Mouse (Mus musculus): Measurements from ENCODE around the gene Kdm4a.

Kdm4a gene

DNA sequence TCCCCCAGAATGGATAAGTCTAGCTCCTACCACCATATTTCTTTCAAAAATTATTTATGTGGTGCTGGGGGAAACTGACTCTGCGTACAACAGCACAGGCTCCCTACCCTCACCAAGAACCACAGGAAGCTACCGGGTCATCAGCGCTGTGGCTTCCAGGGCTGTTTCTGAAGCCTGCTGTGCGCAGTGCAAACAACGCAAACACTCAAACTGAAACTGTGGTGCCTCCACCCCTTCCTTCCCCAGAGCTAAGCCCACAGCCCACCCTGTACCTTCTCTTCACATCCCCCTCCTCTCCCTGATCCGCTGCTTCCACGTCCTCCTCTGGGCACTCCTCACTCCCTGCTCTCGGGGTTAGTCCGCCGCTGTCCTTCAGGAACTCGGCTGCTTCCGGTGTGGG, 17.7 kb downstream of the Kdm4a start:
- in situ Hi-C loops (cut with MboI; ENCODE audit: unreplicated experiment in 2 of 2) = loop anchor here in 1 of 2 experiments (10.0 to 25.0 kb wide), 2 partner anchors 67 to 950 kb away; partner anchors contain the start of gene Slc2a1

DNA sequence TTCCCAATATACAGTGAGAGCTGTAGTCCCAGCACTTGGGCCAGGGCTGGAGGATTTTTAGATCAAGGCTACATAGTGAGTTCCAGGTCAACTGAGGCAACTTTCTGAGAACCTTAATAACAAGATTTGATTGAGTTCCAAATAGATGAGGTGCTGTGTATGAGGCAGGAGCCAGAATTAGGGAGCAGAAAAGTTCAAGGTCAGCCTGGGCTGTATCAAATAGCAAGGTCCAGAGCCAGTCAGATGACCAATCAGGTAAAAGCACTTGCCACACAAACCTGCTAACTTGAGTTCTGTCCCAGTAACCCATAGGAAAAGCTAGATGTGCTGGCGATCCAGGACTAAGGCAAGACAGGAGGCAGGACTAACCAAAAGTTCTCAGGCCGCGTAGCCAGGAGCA, 22.2 kb downstream of the Kdm4a start:
- in situ Hi-C loops (cut with MboI; ENCODE audit: unreplicated experiment in 2 of 2) = loop anchor here in 1 of 2 experiments (25.0 kb wide), 1 partner anchor 955 kb away; the partner anchor contains the start of gene Slc2a1

DNA sequence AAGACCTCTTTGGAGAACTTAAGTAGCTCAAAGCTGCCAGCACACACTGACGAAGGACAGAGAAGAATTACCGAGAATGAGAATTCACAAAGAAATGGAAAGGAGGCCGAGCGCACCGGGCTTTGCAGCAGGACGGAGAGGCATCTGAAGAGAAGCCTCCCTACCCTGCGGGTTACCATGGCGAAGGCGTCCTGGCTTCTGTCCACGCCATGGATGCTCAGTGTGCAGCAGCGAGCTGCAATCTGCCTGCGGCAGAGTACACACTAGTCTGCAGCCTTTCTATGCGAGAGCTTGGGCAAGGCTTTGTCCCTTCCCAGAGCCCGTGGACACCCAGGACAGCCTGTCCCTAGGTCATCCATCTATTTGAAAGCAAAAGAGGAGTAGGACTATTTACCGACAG, 23.3 kb downstream of the Kdm4a start:
- in situ Hi-C loops (cut with MboI; ENCODE audit: unreplicated experiment in 2 of 2) = loop anchor here in 1 of 2 experiments (25.0 kb wide), 1 partner anchor 956 kb away; the partner anchor contains the start of gene Slc2a1

DNA sequence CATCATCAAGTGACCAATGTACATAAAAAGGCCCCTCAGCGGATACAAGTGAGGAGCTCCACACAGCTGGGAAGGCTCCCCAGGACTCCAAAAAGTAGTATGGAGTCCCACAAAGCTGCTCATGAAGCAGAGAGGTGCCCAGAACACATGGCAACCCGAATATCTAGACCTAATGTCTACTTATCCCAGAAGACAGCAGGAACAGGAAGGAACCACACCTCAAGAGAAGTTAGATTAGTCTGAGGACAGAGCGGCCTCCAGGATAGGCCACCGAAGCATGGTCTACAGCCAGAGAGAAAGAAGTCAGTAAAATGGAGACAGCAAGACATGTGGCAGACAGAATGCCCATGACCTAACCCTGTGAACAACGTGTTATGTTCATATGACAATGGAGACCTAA, 25.0 kb downstream of the Kdm4a start:
- in situ Hi-C loops (cut with MboI; ENCODE audit: unreplicated experiment in 2 of 2) = loop anchor here in 1 of 2 experiments (25.0 kb wide), 1 partner anchor 957 kb away; the partner anchor contains the start of gene Slc2a1

DNA sequence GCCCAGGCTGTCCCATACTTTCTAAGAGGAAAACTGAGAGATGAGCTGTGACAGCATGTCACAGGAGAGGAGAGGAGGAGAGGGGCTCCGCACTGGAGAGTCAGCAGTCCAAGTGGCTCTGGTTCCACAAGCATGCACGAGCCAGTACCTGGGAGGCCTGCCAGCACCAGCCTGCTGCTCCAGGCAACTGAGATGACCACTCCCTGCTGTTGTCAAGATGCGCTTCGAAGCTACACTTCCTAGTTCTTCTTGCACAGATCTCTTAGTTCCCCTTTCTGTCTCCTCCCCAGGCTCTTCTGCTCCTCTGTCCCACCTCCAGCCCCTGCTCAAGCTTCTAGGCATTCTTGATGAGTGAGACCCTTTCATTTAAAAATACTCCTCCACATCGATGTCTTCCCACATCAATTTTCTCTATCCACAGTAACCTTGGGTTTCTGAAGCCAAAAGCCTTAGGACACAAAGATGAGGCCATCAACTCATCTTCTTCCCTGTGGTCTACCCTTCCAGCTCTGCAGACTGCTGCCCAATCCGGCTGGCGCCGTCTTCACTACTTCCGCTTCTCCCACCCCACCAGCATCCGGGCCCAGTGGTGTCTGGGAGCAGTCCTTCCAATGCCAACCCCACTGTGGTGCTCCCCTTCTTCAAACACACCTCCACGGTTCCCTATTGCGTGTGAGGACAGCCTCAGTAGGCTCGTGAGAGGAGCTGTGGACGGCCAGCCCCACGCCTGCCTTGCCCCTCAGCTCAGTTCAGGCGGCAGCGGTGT, 27.6 kb downstream of the Kdm4a start:
- in situ Hi-C loops (cut with MboI; ENCODE audit: unreplicated experiment in 2 of 2) = loop anchor here in 1 of 2 experiments (25.0 kb wide), 1 partner anchor 960 kb away; the partner anchor contains the start of gene Slc2a1

DNA sequence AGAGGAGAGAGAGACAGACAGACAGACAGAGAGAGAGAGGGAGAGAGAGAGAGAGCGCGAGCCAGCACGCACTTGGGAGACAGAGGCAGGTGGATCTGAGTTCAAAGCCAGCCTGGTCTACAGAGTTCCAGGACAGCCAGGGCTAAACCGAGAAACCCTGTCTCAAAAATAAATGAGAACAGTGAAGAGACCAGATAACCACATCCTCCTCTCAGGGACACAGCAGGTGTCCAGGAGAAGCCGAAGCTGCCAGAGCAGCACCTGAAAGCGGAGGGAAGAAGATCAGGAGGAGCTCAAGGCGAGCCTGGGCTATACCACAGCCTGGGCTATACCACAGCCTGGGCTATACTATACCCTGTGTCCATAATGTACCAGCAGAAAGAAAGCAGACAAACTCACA, 29.0 kb downstream of the Kdm4a start:
- in situ Hi-C loops (cut with MboI; ENCODE audit: unreplicated experiment in 2 of 2) = loop anchor here in 1 of 2 experiments (25.0 kb wide), 1 partner anchor 961 kb away; the partner anchor contains the start of gene Slc2a1

DNA sequence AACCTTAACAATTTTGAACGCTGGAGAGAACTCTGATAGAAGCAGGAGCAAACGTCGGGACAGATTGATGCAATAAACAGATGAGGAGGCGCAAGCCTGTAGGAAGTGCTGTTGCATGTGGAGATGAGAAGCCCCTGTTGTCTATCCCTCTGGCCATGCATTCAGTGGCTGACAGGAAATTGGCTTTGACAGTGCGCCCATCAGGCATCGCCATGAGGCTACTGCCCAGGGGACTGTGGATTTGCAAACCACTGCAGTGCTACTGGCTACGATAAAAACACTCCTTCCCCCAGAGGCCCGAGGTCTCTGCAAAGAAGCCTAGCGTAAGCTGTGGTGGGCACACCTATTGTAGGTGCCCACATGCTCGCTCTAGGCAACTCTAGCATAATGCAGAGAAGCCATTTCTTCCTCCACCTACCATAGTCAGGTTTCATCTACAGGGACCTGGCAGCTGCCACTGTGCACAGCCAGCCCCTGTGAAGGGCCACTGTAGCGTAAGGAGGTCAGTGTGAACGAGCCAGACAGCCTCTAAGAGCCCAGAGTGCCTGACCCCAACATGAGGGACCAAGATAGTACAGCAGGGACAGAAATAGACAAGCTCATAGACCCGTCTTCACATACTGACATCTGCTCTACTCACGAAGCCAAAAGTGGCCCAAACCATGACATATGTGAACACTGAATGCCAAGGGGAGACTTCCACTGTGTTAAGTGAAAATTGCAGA, 29.7 kb downstream of the Kdm4a start:
- in situ Hi-C loops (cut with MboI; ENCODE audit: unreplicated experiment in 2 of 2) = loop anchor here in 1 of 2 experiments (25.0 kb wide), 1 partner anchor 962 kb away; the partner anchor contains the start of gene Slc2a1

DNA sequence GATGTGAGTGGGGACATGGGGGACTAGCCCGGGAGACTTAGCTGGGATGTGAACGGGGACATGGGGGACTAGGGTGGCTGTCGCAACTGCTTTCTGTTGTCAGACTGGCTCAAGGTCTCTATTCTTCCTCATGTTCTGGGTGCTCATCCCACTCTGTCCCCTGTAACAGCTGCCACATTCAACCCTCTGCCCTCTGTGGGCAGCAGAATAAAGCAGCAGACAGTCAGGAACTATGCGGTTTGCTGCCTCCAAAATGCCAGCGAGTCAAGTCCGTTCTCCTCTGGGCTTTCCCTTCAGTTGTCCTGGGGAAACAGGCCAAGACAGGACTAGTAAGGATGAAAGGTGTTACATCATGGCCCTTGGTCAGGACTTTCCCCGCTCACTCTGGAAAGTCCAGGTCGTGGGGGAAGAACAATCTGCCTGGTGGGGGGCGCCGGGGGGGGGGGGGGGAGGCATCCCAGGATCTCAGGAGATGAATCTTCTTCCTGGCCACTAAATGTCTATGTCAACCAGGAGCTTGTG, 30.7 kb downstream of the Kdm4a start:
- in situ Hi-C loops (cut with MboI; ENCODE audit: unreplicated experiment in 2 of 2) = no loop called here

DNA sequence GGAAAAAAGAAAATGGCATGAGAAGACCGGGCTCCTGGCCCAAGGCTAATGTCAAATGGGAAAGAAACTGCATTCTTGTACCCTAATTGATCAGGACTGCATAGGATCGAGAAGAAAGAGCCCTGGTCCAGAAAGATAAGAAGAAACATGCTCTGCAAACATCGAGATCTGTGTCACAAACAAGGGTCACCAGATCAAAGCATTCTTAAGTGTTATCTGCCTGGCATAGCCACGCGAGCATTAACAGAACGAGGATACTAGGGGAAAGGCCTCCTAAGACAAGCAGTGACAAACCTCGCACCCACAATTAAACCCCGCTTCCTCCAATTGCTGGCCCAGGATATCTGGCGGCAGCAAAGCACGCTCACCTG, 31.5 kb downstream of the Kdm4a start:
- in situ Hi-C loops (cut with MboI; ENCODE audit: unreplicated experiment in 2 of 2) = no loop called here

DNA sequence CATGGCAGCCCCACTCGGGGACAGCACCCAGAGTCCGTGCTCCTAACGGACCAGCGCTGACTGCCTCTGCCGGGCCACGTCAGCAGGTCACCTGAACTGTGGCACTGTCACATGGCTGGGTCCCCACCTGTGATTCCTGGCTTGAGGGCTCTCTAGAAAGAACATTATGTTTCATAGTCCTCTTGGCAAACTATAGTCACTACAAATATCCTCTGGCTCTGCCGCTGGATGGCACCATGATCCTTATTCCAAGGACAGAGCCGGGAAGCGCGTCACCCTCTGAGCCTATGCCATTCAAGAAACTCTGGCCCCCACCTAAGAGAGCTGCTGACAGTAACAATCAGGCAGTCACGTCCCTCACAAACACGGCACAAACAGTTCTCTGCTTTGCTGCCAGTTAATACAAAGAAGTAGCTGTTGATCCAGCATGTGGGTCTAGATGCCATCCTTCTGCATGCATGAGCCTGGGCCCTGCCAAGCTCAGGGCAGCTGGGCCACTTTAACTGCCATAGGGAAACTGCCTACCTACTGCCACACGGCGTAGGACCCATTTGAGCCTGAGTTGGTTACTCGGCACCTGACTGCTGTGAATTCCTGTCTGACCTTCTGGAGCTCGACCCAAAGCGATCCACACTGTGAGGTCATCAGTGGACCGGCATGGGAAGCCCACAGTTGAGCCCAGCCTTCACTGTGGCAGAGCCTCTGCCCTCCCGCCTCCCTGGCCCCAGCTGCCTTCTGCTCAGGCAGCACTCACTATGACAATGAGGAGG, 32.1 kb downstream of the Kdm4a start:
- in situ Hi-C loops (cut with MboI; ENCODE audit: unreplicated experiment in 2 of 2) = no loop called here

DNA sequence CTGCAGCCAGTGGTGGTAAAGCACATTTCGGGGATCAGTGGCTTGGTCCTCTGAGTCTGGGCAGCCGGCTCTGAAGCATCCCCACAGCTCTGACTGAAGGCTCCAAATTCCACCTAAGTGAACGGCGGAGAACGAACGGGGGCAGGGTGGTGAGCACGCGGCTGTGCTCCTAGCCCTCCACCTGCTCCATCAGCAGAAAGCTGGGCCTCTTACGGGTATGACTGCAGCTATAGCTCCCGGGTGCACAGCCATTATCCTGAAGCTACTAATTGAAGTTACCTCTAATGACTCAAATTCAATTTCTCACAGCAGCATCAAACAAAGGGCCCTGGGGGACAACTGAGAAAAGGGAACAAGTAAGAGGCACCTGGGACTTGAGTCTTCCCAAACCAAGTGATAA, 32.8 kb downstream of the Kdm4a start:
- in situ Hi-C loops (cut with MboI; ENCODE audit: unreplicated experiment in 2 of 2) = no loop called here

DNA sequence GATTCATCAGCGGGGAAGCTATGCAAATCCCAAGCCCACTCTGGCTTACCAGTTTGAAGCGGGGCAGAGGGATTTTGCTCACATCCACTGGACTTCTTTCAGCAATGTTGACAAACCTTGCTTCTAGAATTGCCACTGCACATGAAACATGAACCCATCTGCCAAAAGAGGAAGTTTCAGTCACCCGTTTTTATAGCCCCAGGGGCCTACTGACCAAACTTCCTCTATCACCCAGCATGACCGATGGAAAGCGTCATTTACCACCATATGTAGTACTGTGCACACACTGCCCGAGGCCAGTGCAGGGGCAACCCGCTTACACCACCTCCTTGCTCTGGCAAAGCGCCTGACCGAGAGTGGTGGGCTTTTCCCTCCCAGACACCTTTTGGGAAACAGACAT, 35.5 kb downstream of the Kdm4a start:
- in situ Hi-C loops (cut with MboI; ENCODE audit: unreplicated experiment in 2 of 2) = no loop called here

DNA sequence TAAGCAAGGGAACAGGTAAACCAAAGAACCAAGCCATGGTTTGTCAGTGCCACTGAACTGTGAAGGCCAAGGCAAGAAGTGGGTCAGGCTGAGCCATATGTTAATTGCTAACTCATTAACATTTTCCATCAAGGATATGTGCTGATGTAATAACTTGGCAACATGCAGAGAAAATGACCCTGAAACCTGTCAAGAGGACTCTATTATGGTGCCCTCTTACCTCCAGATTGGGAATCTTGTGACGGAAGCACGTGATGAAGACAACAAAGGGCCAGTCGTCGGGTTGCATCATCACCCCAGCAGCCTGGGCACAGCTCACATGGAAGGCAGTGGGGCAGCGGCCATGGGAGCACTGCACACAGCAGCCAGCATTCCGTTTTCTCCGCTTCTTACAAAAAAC, 36.2 kb downstream of the Kdm4a start:
- in situ Hi-C loops (cut with MboI; ENCODE audit: unreplicated experiment in 2 of 2) = no loop called here

DNA sequence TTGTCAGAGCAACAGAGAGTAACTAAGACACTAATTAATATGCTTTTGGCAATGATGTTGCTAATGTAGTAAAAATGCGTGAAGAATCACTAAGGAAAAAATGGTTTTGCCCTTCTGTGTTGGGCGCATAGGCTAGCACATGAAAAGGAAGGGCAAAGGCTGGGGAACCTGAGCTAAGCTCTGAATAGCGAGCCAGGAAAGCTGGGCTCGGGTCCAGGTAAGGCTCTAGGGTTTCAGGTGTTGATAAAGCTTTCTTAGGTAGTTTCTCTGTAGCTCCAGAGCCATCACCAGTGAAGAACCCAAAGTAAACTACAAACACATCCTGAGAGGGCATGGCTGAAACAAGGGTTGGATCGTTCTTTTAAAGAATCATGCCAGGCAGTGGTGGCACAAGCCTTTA, 38.3 kb downstream of the Kdm4a start:
- in situ Hi-C loops (cut with MboI; ENCODE audit: unreplicated experiment in 2 of 2) = no loop called here

DNA sequence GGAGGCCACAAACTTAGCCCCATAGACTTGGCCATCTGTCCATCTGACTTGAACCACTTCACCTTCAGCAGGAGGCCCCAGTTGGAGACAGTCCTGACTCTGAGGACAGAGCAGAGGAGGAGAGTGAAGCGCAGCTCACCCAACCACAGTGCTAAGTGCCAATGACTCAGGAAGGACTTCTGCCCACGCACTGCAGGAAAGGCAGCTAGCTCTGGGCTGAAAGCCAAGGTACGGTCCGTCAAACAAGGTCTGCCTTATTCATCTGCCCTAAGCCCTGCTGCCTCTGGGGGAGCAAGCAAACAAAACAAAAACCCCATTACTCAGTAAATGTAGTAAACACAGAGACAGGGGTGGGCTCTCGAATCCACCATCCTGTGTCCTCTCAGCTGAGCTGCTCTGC, 41.0 kb downstream of the Kdm4a start:
- in situ Hi-C loops (cut with MboI; ENCODE audit: unreplicated experiment in 2 of 2) = no loop called here

DNA sequence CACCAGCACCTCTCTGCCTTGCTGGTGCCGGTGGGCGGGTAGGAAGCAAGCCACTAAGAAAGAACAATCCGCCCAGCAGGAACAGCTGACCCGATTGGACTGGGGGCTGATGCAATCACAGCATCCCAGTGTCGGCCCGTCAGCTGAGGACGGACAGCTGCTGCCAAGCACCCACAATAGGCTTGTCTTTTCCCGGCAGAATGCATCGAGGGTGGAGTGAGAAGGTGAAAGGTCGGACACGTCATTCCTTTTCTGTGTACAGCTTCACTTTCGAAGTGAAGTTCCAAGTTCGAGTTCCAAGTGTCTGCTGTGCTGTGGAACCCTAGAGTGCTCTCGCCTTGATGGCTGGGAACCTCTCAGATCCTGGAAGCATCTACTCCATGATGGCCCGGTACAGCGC, 42.0 kb downstream of the Kdm4a start:
- in situ Hi-C loops (cut with MboI; ENCODE audit: unreplicated experiment in 2 of 2) = no loop called here

DNA sequence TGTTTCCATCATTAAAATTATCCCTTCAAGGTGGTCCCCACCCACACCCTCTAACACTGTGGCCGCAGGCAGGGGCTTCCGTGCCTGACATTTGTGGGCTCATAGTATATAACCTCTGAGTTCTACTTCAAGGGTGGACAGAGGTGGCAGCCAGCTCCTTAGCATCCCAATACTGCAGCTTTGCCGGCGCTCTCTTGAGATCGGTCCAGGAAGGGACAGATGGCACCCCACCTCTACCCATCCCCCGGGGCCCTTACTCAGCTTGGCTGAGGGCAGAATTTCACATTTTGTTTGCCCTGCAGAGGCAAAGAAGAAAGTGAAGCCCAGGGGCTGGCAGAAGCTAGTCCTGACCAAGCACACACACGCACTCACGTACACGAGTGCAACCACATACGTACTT, 42.5 kb downstream of the Kdm4a start:
- in situ Hi-C loops (cut with MboI; ENCODE audit: unreplicated experiment in 2 of 2) = no loop called here

DNA sequence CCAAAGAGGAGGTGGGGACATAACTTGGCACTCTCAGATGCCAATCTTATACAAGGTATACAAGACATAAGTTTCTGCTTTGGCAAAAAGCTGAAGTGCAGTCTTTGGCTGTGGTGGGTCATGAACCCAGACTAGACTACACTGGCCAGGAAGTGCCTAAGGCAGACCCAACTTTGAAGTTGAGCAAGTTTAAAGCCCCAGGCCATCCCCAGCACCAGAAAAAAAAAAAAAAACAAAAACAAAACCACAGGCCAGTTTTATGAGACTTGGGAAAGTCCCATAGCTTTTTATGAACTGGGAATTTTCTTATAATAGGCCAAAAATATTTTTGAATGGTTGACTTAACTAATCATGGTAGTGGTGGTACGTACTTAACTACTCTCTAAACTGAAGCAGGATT, 44.4 kb downstream of the Kdm4a start:
- in situ Hi-C loops (cut with MboI; ENCODE audit: unreplicated experiment in 2 of 2) = no loop called here

DNA sequence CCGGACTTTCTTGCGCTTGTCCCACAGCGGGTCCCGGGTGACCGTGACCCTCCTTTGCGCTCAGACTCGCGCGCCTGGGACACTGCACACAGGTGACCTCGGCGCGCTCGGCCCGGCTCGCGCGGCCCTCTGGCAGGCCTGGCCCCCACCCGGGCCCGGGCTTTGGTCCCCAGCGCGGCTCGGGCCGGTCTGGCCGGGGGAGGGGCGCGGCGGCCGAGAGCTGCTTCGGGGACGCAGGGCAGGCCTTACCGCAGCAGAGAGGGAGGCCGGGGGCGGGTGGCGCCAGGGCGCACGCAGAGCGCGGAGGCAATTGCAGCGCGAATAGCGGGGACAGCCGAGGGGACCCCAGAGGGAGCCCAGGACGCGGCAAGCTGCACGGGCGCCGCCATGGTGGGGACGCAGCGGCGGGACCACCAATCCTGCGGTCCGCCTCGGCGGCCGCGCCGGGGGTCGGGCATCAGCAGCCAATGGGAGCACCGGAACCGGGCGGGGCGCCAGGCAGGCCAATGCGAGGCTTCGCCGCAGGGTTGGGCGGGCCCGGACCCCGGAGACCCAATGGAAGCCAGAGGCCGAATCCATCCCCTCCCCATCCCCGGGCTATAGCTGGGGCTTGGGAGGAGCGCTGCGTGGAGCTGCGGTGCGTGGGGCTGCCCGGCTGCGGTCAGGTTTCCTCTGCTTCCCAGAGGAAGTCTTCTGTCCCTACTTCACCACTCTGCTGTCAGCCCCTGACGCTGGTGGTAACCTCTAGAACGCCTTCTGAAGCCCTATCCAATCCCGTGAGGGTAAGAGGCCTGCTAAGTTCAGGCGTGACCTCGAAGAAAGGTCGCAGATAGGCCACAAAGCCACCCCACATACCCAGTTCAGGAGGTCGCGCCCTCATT, 45.1 kb downstream of the Kdm4a start, which contains the start of gene St3gal3:
St3gal3 (minus strand) TSS at position 430 of the 881 bp plus-strand sequence.
- in situ Hi-C loops (cut with MboI; ENCODE audit: unreplicated experiment in 2 of 2) = no loop called here

DNA sequence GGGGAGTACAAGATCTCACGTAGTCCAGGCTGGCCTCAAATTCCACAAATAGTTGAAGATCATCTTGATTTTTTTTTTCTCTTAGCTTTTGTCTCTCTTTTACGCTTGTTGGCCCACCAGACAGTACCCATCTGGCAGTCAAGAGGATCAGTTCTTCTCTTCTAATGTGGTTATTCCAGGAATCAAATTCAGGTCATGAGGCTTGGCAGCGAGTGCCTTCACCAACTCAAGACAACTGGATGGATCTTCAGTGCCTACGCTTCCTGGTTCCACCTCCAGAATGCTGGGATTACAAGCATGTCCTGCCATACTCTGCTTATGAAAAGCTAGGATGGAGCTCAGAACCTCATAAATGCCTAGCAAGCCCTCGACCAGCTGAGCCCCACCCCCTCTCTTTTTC, 48.5 kb downstream of the Kdm4a start:
- in situ Hi-C loops (cut with MboI; ENCODE audit: unreplicated experiment in 2 of 2) = no loop called here

Measured in v-Abl transformed pro-B cells (cell line).